Mouse (Mus musculus) forebrain, embryonic 13.5 days (tissue): ENCODE data around the gene Slc25a30. TPM values are rescaled to one million over a fixed set of nuclear protein-coding genes. Genes with fewer than 3 reads are reported as not detected.

Experiments
- ATAC-seq: fragments of 200-750 bp; cut with Nextera tagmentation; 2 replicates; pipeline ENCODE4 v1.8.0; 2017
- H3K27ac ChIP-seq: fragments of 300-500 bp; sonication (generic); 2 replicates; pipeline ENCODE4 v1.5.1; 2015; ENCODE audit warnings: inconsistent platforms, mild to moderate bottlenecking, moderate library complexity
- H3K27me3 ChIP-seq: fragments of 300-500 bp; sonication (generic); 2 replicates; pipeline ENCODE4 v1.6.1; 2015; ENCODE audit warnings: mild to moderate bottlenecking, inconsistent platforms
- H3K36me3 ChIP-seq: fragments of 300-500 bp; sonication (generic); 2 replicates; pipeline ENCODE4 v1.6.1; 2015; ENCODE audit warnings: mild to moderate bottlenecking, inconsistent platforms; ENCODE audit not compliant: poor library complexity, severe bottlenecking
- H3K4me1 ChIP-seq: fragments of 300-500 bp; sonication (generic); 2 replicates; pipeline ENCODE4 v1.6.1; 2015; ENCODE audit warnings: inconsistent platforms
- H3K4me2 ChIP-seq: fragments of 300-500 bp; sonication (generic); 2 replicates; pipeline ENCODE4 v1.6.1; 2015; ENCODE audit warnings: inconsistent platforms, mild to moderate bottlenecking, moderate library complexity
- H3K4me3 ChIP-seq: fragments of 300-500 bp; sonication (generic); 2 replicates; pipeline ENCODE4 v1.5.1; 2015; ENCODE audit warnings: mild to moderate bottlenecking, inconsistent platforms
- H3K9ac ChIP-seq: fragments of 300-500 bp; sonication (generic); 2 replicates; pipeline ENCODE4 v1.6.1; 2015; ENCODE audit warnings: mild to moderate bottlenecking, inconsistent platforms
- H3K9me3 ChIP-seq: fragments of 300-500 bp; sonication (generic); replicated peaks from 2 replicates; pipeline ENCODE4 v1.6.1; 2016; ENCODE audit warnings: inconsistent platforms
- WGBS: fragments of 180-500 bp; shearing (Covaris S2); methylation state at CpG from one replicate; pipeline ENCODE4 v1.1.7; 2015; 5-methylcytosine and 5-hydroxymethylcytosine counted together
- polyA plus RNA-seq: library from polyadenylated mRNA; unstranded; fragments of >200 nt; fragmentation: Nextera tagmentation; extraction: Ambion mirVana; gene quantifications from 2 replicates; pipeline ENCODE4 v1.2.1, GENCODE M21; 2015

The Slc25a30 gene
- polyA plus RNA-seq, 1 experiment from 2014 or later = 9.5 TPM

GRCm38 (mm10) chr14:75731361-75731760 lies 55.5 kb downstream of the Slc25a30 start:
- Histone ChIP-seq H3K27ac (no peak overlapping the region), H3K9ac (no peak overlapping the region), H3K4me1 (no peaks in the 10 kb centered on the region), H3K27me3 (no peaks in the 10 kb centered on the region), H3K4me2 (no peak overlapping the region), H3K4me3 (no peak overlapping the region), H3K9me3 (no peaks in the 10 kb centered on the region), H3K36me3 (peaks cover 86% of the 10 kb centered on the region)
- WGBS = 82% methylated on average over 2 of the region's 2 CpGs
- ATAC-seq = no peak

- Histone ChIP-seq H3K9ac (no peak overlapping the region), H3K27me3 (no peaks in the 10 kb centered on the region), H3K9me3 (no peaks in the 10 kb centered on the region), H3K4me3 (no peak overlapping the region), H3K4me1 (no peaks in the 10 kb centered on the region), H3K36me3 (peaks cover 80% of the 10 kb centered on the region), H3K27ac (no peak overlapping the region), H3K4me2 (no peak overlapping the region)
- 92% methylated on average over 5 of the region's 5 CpGs for WGBS
- ATAC-seq = no peak
Measured at GRCm38 (mm10) chr14:75728111-75728510, 58.7 kb downstream of the Slc25a30 start.

GRCm38 (mm10) chr14:75727046-75727445 lies 59.8 kb downstream of the Slc25a30 start:
- peaks cover 75% of the 10 kb centered on the region for H3K36me3 ChIP-seq
- no peaks in the 10 kb centered on the region for H3K27me3 ChIP-seq
- whole genome bisulfite sequencing = 71% methylated on average over 4 of the region's 4 CpGs
- H3K4me1 ChIP-seq = no peaks in the 10 kb centered on the region
- no peak overlapping the region for H3K4me2 ChIP-seq
- H3K9me3 ChIP-seq = no peaks in the 10 kb centered on the region
- no peak overlapping the region for H3K4me3 ChIP-seq
- H3K9ac ChIP-seq = no peak overlapping the region
- ATAC-seq = no peak
- H3K27ac ChIP-seq = no peak overlapping the region

GRCm38 (mm10) chr14:75722816-75723215 lies 64.0 kb downstream of the Slc25a30 start:
- H3K4me2 ChIP-seq = no peak overlapping the region
- 96% methylated on average over 2 of the region's 2 CpGs for WGBS

GRCm38 (mm10) chr14:75721977-75722563 lies 64.8 kb downstream of the Slc25a30 start:
- Histone ChIP-seq H3K36me3 (peaks cover 77% of the 10 kb centered on the region), H3K27ac (no peak overlapping the region), H3K4me2 (no peak overlapping the region), H3K27me3 (no peaks in the 10 kb centered on the region), H3K4me3 (no peak overlapping the region), H3K4me1 (no peaks in the 10 kb centered on the region), H3K9ac (no peak overlapping the region), H3K9me3 (no peaks in the 10 kb centered on the region)
- ATAC-seq = peak; percentile 84
- 56% methylated on average over 12 of the region's 12 CpGs for WGBS

More at GRCm38 (mm10) chr14:75722816-75723215, 64.0 kb downstream of the Slc25a30 start:
- ATAC-seq = no peak
- no peaks in the 10 kb centered on the region for H3K9me3 ChIP-seq
- H3K27me3 ChIP-seq = no peaks in the 10 kb centered on the region
- H3K9ac ChIP-seq = no peak overlapping the region
- H3K4me3 ChIP-seq = no peak overlapping the region
- H3K4me1 ChIP-seq = no peaks in the 10 kb centered on the region
- no peak overlapping the region for H3K27ac ChIP-seq
- peaks cover 78% of the 10 kb centered on the region for H3K36me3 ChIP-seq

GRCm38 (mm10) chr14:75720121-75720520 lies 66.7 kb downstream of the Slc25a30 start:
- H3K27me3 ChIP-seq = no peaks in the 10 kb centered on the region
- H3K36me3 ChIP-seq = peaks cover 80% of the 10 kb centered on the region
- no peak overlapping the region for H3K4me3 ChIP-seq
- ATAC-seq = no peak
- WGBS = 92% methylated on average over 5 of the region's 5 CpGs
- no peak overlapping the region for H3K9ac ChIP-seq
- no peaks in the 10 kb centered on the region for H3K4me1 ChIP-seq
- no peak overlapping the region for H3K4me2 ChIP-seq
- H3K27ac ChIP-seq = no peak overlapping the region
- H3K9me3 ChIP-seq = no peaks in the 10 kb centered on the region

- Histone ChIP-seq H3K36me3 (peaks cover 89% of the 10 kb centered on the region), H3K27ac (no peak overlapping the region), H3K4me1 (no peaks in the 10 kb centered on the region), H3K27me3 (no peaks in the 10 kb centered on the region), H3K4me3 (no peak overlapping the region), H3K9me3 (no peaks in the 10 kb centered on the region), H3K9ac (no peak overlapping the region), H3K4me2 (no peak overlapping the region)
- no peak for ATAC-seq
- 95% methylated on average over 4 of the region's 4 CpGs for WGBS
Measured at GRCm38 (mm10) chr14:75716410-75716809, 70.4 kb downstream of the Slc25a30 start.

- Histone ChIP-seq H3K4me2 (no peak overlapping the region), H3K27ac (no peak overlapping the region), H3K27me3 (no peaks in the 10 kb centered on the region), H3K9ac (no peak overlapping the region), H3K4me3 (no peak overlapping the region), H3K36me3 (peaks cover 91% of the 10 kb centered on the region), H3K9me3 (no peaks in the 10 kb centered on the region), H3K4me1 (no peaks in the 10 kb centered on the region)
- WGBS = 79% methylated on average over 4 of the region's 4 CpGs
- 0 out of 2 replicates have a peak, but pooled peaks have one; percentile 16 for ATAC-seq
Measured at GRCm38 (mm10) chr14:75713661-75714060, 73.2 kb downstream of the Slc25a30 start.

- no peak for ATAC-seq
- Histone ChIP-seq H3K4me1 (no peaks in the 10 kb centered on the region), H3K36me3 (peaks cover 92% of the 10 kb centered on the region), H3K9me3 (no peaks in the 10 kb centered on the region), H3K27ac (no peak overlapping the region), H3K27me3 (no peaks in the 10 kb centered on the region), H3K4me3 (no peak overlapping the region), H3K4me2 (no peak overlapping the region), H3K9ac (no peak overlapping the region)
- 80% methylated on average over 5 of the region's 5 CpGs for WGBS
Measured at GRCm38 (mm10) chr14:75712687-75713086, 74.2 kb downstream of the Slc25a30 start.

- no peak for ATAC-seq
- no peaks in the 10 kb centered on the region for H3K27me3 ChIP-seq
- no peak overlapping the region for H3K4me2 ChIP-seq
- H3K4me3 ChIP-seq = no peak overlapping the region
- H3K9me3 ChIP-seq = no peaks in the 10 kb centered on the region
- H3K9ac ChIP-seq = no peak overlapping the region
- no peaks in the 10 kb centered on the region for H3K4me1 ChIP-seq
- no peak overlapping the region for H3K27ac ChIP-seq
- H3K36me3 ChIP-seq = peaks cover 91% of the 10 kb centered on the region
- WGBS = 95% methylated on average over 3 of the region's 3 CpGs
Measured at GRCm38 (mm10) chr14:75711731-75712130, 75.1 kb downstream of the Slc25a30 start.

Other genes starting within 250 kb of the Slc25a30 start
- gene Spert, start 193.9 kb downstream of the Slc25a30 start, polyA plus RNA-seq = not detected in 2 replicates
- not detected in 2 replicates for gene Erich6b, start 144.8 kb downstream of the Slc25a30 start, polyA plus RNA-seq
- 19.3 and 21.5 TPM in 2 replicates for gene Cog3, start 32.5 kb downstream of the Slc25a30 start, polyA plus RNA-seq
- gene Tpt1, start 58.1 kb upstream of the Slc25a30 start, polyA plus RNA-seq = 977 and 1,124 TPM in 2 replicates
- 3.5 and 3.6 TPM in 2 replicates for gene Kctd4, start 168.0 kb upstream of the Slc25a30 start, polyA plus RNA-seq
- 52.3 and 56.5 TPM in 2 replicates for gene Gtf2f2, start 223.8 kb upstream of the Slc25a30 start, polyA plus RNA-seq